Mouse (Mus musculus) T-helper 1 cell (primary cell): ENCODE measurements around the gene Grsf1.

Source experiments
- in situ Hi-C: fragments of 300-600 bp; cut with MboI, MseI; formaldehyde crosslinking; loops from one replicate; pipeline ENCODE4 v1.15.1; 2025; ENCODE audit warnings: high pct_unique_total_duplicates

Gene Grsf1

GRCm38 (mm10) chr5:88675443-88676387, at the start of gene Grsf1:
TSS of gene Grsf1 (minus strand) at chr5:88676171.
- in situ Hi-C loops = no loop called here

- in situ Hi-C loops = no loop called here
These were observed 48.1 kb upstream of the Grsf1 start for GRCm38 (mm10) chr5:88724030-88724429.

- in situ Hi-C loops = no loop called here
These were observed 46.2 kb upstream of the Grsf1 start for GRCm38 (mm10) chr5:88722213-88722600.

DNA sequence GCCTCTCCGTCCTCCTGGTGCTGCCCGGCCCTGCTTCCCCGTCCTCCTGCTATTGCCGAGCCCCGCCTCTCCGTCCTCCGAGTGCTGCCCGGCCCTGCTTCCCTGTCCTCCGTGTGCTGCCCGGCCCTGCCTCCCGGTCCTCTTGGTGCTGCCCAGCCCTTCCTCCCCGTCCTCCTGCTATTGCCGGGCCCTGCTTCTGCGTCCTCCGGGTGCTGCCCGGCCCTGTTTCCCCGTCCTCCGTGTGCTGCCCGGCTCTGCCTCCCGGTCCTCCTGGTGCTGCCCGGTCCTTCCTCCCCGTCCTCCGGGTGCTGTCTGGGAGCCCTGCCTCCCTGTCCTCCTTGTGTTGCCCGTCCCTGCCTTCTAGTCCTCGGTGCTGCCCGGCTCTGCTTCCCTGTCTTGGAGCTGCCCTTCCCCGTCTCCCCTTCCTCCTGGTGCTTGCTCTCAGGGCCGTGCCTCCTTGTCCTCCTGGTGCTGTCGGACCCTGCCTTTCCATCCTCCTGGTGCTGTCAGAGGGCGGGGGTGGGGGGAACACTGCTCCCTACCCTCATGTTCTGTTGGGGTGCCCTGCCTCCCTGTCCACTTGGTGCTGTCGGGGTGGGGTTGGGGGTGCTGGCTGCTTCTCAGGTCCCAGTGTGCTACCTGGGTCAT, 45.7 kb upstream of the Grsf1 start:
- in situ Hi-C loops = no loop called here

DNA sequence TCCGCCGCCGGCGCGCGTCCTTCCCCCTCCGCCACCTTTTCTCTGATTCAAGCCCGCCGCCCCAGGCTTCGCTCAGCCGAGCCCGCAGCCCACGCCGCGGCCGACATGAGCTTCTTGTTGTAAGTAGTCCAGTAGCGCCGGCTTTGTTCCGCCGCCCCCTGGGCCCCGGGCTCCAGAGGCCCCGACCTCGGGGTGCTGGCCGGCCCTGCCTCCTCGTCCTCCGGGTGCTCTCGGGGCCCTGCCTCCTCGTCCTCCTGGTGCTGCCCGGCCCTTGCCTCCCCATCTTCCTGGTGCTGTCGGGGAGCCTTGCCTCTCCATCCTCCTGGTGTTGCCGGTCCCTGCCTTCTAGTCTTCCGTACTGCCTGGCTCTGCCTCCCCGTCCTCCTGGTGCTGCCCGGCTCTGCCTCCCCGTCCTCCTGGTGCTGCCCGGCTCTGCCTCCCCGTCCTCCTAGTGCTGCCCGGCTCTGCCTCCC, 45.1 kb upstream of the Grsf1 start:
- in situ Hi-C loops = no loop called here

GRCm38 (mm10) chr5:88720116-88721002, 44.4 kb upstream of the Grsf1 start, which contains the start of gene Mob1b:
TSS of gene Mob1b (plus strand) at chr5:88720855.
- in situ Hi-C loops = no loop called here

DNA sequence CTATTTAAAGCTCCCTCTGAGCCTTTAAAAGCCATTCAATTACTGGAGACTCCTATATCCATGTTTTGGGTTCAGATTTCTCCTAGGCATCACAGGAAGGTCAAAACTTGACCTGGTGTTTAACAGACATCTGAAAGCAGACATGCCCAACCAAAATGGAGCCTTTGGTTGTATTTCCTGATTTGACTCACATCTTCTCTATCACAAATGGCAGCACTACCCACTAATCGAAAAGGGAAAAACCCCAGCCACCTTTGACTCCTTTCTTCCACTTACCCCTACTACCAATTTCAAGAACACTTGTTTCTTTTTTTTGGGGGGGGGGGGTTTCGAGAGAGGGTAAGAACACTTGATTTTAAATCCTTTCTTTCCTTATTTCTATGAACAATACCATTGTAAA, 41.0 kb upstream of the Grsf1 start:
- in situ Hi-C loops = loop anchor here (5.0 kb wide), 1 partner anchor 45 kb away; the partner anchor contains the start of gene Dck

- in situ Hi-C loops = no loop called here
These were observed 36.4 kb upstream of the Grsf1 start for GRCm38 (mm10) chr5:88712328-88712727.

DNA sequence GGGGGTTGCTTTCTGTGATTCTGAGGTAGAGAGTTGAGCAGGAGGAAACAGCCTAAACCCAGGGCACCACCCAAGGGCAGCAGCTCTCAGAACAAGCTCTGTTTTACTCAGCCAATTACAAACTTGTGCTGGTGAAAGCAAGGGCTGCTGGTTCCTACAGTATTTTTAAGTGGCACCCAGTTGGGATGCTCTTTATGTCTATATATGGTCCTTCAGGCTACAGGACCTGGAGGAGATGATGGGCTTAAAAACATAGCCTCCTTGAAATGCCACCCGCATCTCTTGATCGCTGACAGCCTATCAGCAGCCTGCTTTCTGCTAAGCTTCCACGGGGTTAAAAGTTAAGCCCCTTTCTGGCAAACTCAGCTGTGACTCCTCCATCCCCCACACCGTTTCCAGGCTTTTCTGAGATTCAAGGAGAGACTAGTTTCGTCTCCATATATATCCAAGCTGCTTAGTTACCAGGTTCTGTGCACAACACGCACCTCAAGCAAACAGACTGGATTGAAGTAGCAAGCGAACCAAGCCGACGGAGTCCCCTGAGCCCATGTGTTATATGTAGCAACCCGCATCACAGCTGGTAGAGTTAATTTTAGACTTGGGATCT, 35.8 kb upstream of the Grsf1 start:
- in situ Hi-C loops = no loop called here

GRCm38 (mm10) chr5:88711128-88711527, 35.2 kb upstream of the Grsf1 start:
- in situ Hi-C loops = no loop called here

GRCm38 (mm10) chr5:88703551-88703950, 27.6 kb upstream of the Grsf1 start:
- in situ Hi-C loops = no loop called here

DNA sequence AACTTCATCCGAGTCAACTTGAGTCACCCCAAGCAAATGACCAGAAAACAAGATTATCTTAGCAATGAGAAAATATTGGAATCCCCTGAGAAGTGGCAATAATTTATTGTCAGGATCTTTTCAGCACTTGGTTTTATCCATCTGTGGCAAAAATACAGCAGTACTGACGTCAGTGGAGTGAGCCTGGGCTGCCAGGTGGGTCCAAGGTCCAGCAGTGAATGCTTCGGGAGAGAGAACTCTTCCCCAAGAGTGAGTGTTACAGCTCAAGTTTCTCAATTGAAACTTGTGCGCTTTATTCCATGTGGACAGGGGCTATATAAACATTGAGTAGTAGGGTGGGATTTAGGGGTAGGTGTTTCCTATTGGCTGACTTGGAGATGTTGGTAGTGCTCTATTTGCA, 26.1 kb upstream of the Grsf1 start:
- in situ Hi-C loops = no loop called here

DNA sequence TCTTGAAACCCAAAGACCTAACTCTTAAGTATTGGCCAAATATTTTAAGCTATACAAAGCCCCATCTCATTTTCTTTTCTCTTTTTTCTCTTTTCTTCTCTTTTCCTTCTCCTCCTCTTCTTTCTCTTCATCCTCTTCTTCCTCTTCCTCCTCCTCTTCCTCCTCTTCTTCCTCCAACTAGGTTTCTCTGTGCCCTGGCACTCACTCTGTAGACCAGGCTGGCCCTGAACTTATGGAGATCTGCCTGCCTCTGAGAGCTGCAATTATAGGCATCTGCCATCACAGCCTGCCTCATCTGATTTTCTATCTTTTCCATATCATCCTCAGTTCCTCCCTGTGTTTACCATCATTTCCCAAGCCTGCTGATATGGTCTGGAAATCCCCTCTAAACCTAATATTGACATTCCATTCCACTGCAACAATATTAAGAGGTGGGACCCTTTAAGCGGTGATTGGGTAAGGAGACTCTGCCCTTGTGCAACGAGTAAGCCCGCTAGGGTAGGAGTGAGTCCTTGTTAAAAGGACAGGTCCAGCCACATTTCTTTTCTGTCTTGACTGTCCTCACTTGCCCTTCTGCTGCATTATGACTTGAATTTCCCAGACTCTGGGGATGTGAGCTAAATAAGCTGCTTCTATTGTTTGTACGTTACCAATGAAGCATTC, 23.4 kb upstream of the Grsf1 start:
- in situ Hi-C loops = no loop called here

- in situ Hi-C loops = no loop called here
These were observed 21.3 kb upstream of the Grsf1 start for GRCm38 (mm10) chr5:88697291-88697690.

- in situ Hi-C loops = no loop called here
These were observed 17.1 kb upstream of the Grsf1 start for GRCm38 (mm10) chr5:88693057-88693456.

DNA sequence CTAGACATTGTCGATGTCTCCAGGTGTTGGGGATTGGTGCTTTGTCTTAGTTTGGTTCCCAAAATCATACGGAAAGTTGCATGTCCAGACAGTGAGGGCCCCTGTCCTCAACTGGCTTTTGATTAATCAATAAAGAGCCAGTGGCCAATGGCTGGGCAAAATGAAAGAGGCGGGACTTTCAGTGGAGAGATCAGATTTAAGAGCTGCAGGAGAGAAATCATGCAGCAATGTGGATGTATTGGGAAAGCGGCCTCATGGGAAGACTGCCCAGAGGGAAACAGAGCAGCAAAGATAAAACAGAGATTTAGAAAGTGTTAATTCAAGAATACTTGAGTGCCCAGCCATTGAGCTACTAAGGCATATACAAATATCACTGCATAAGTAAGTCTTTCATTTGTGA, 16.6 kb upstream of the Grsf1 start:
- in situ Hi-C loops = no loop called here

- in situ Hi-C loops = no loop called here
These were observed 15.6 kb upstream of the Grsf1 start for GRCm38 (mm10) chr5:88691506-88692095.

GRCm38 (mm10) chr5:88690681-88691505, 14.9 kb upstream of the Grsf1 start:
- in situ Hi-C loops = no loop called here

DNA sequence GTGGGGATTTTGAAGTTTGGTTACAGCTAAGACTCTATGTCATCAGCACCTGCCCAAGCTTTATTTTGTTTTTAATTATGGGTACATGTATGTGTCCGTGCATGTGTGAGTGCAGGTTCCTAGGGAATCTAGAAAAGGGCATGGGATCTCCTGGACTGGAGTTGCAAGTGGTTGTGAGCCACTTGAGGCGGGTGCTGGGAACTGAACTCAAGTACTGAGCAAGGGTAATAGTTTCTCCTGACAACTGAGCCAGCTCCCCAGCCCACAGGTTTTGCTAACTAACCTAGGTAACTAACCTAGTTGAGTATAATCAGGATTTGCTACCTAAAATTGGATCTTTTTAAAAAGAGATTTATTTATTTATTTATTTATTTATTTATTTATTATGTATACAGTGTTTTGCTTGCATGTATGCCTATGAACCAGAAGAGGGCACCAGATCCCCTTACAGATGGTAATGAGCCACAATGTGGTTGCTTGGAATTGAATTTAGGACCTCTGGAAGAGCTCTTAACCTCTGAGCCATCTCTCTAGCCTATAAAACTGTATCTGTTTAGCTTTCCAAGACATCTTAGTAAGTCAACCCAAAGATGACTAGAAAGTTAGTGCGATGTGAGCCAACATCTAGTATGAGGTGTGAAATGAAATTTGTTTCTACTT, 13.4 kb upstream of the Grsf1 start:
- in situ Hi-C loops = no loop called here
